Mouse (Mus musculus): ENCODE data around the gene Hoxd8. TPM values are rescaled to one million over a fixed set of nuclear protein-coding genes. Genes with fewer than 3 reads are reported as not detected.

Gene Hoxd8
- polyA plus RNA-seq, 1 experiment from 2014 or later: 0.66 TPM

DNA sequence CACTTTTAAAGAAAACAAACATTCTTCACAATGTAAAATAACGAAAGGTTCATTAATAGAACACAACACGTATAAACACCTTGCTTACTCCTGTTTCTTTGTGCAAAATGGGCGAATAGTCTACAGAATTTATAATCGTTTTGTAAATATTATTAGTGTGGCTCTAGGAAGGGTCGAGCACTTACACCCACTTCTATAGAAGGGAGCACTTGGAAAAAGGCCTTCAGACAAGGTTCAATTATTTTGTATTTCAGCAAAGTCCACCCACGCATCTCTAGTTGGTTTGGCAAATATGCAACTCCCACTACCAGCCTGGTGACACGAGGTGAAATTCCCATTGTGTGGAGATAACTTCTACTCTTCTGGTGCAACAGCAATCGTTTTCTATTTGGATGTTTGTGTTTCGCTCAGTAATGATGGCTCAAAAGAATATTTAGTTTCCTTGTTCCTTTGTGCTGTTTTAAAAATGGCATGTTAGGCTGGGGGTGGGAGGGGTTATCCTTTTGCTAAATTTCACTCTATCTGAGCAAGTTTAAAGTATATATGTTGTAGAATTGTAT, 44.1 kb downstream of the Hoxd8 start:
- H3K36me3 ChIP-seq (ENCODE audit: control insufficient read depth, insufficient read depth, low read length): no peaks in the 10 kb centered on the region
- H3K9ac ChIP-seq (ENCODE audit: low read depth, low read length): no peak overlapping the region; the same call in 1 of the 2 replicates
- no peak for ATAC-seq
- peak overlapping the region; percentile 50 for H3K4me2 ChIP-seq (ENCODE audit: low read length)
- peak overlapping the region; percentile 29 for H3K4me3 ChIP-seq (ENCODE audit: low read length)
- peaks cover 35% of the 10 kb centered on the region for H3K27me3 ChIP-seq (replicated peaks; ENCODE audit: control insufficient read depth, insufficient read depth, low read length)
- peaks cover 9% of the 10 kb centered on the region; the same call in 1 of the 2 replicates for H3K4me1 ChIP-seq (ENCODE audit: control insufficient read depth, insufficient read depth, low read depth, low read length)
- 9% methylated on average over 9 of the region's 9 CpGs for WGBS
- no peaks in the 10 kb centered on the region for H3K9me3 ChIP-seq (ENCODE audit: control insufficient read depth, low read length)
- H3K27ac ChIP-seq (ENCODE audit: low read depth, low read length): peak overlapping the region; percentile 79

DNA sequence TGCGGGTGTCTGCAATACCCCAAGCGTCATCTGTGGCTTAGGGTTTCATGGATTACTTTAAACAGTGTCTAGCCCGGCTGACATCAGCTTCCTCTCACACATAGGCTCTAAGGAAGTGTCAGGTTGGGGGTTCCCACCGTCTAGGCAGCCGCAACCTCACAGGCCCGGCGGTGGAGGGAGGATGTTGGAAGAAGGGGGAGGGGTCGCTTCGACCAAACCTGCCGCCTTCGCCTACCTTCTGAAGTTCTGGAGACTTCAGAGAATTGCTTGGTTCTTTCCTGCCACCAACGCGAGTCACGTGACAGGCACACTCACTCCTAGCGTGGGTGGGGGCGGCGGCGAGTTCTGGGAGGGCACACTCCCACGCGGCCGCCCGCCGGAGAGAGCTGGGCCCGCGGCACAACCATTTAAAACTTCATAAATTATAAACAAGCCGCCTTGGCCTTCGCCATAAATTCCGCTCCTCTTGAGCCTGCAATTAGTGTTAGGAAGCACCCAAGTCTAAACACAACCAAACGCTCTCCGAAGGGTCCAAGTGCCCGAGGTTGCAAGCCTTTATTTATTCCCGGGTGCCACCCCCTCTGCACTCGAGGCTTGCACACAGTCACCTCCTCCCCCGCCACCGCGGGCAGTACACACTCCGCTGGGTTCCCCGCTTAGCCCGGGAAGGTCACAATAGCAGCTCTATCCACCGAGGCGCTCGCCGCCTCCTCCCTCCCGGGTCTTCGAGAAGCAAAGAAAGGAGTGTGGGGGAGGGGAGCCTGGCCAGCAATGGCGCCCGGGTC, 45.1 kb downstream of the Hoxd8 start:
- H3K36me3 ChIP-seq (ENCODE audit: control insufficient read depth, insufficient read depth, low read length): no peaks in the 10 kb centered on the region
- H3K27me3 ChIP-seq (replicated peaks; ENCODE audit: control insufficient read depth, insufficient read depth, low read length): peaks cover 29% of the 10 kb centered on the region
- peak; percentile 85 for ATAC-seq
- peak overlapping the region; percentile 50 for H3K4me2 ChIP-seq (ENCODE audit: low read length)
- no peaks in the 10 kb centered on the region for H3K9me3 ChIP-seq (ENCODE audit: control insufficient read depth, low read length)
- H3K9ac ChIP-seq (ENCODE audit: low read depth, low read length): peak overlapping the region; percentile 51
- H3K4me3 ChIP-seq (ENCODE audit: low read length): peak overlapping the region; percentile 32
- H3K27ac ChIP-seq (ENCODE audit: low read depth, low read length): peak overlapping the region; percentile 76
- peaks cover 9% of the 10 kb centered on the region; the same call in 1 of the 2 replicates for H3K4me1 ChIP-seq (ENCODE audit: control insufficient read depth, insufficient read depth, low read depth, low read length)
- under 1% methylated on average over 47 of the region's 47 CpGs for WGBS

DNA sequence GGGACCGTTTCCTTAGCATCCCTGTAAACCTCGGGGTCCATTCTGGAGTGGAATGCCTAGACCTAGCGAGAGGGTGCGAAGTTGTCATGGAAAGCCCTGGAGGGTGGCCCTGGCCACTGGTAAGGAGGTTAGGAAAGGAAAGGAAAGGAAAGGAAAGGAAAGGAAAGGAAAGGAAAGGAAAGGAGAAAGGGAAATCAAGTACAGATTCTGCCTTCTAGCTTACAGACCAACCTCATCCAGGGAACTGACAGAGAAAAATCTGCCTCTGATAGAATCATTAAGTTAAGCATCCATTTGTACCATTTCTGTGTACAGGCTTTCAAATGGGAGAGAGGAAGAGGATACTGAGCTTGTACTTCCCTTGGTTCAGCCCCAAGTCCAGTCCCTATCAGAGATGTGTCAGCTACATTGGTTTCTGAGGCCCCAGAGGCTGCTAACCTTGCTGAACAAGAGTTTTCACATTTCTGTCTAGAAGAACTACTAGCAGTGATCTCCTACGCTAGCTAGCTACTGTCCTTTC, 46.4 kb downstream of the Hoxd8 start:
- no peak overlapping the region for H3K4me3 ChIP-seq (ENCODE audit: low read length)
- ATAC-seq: no peak
- no peaks in the 10 kb centered on the region for H3K36me3 ChIP-seq (ENCODE audit: control insufficient read depth, insufficient read depth, low read length)
- WGBS: 24% methylated on average over 5 of the region's 5 CpGs
- H3K4me2 ChIP-seq (ENCODE audit: low read length): peak overlapping the region; percentile 50
- H3K27me3 ChIP-seq (replicated peaks; ENCODE audit: control insufficient read depth, insufficient read depth, low read length): peaks cover 21% of the 10 kb centered on the region
- 0 out of 2 replicates have a peak overlapping the region, but pooled peaks have one; percentile 11 for H3K9ac ChIP-seq (ENCODE audit: low read depth, low read length)
- peak overlapping the region; percentile 76 for H3K27ac ChIP-seq (ENCODE audit: low read depth, low read length)
- no peaks in the 10 kb centered on the region for H3K9me3 ChIP-seq (ENCODE audit: control insufficient read depth, low read length)
- H3K4me1 ChIP-seq (ENCODE audit: control insufficient read depth, insufficient read depth, low read depth, low read length): peaks cover 9% of the 10 kb centered on the region; the same call in 1 of the 2 replicates

DNA sequence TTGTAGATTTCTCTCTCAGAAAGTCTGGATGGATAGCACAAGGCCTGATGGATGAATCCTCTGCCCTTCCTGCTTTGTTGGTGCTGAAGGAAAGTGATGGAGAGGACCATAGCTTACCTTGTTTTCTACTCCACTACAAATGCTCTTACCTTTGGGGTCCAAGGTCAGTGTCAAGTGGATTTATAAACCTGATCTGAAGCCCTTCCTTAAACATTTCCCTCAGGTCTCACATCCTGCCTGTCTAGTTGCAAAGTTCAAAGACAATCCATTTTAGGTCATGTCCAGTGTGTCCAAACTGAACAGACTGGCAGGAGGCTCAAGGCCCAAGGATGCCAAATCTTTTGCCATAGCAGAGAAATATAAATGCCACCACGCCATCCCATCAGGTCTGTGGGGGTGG, 47.4 kb downstream of the Hoxd8 start:
- H3K4me2 ChIP-seq (ENCODE audit: low read length): no peak overlapping the region
- no peak overlapping the region for H3K27ac ChIP-seq (ENCODE audit: low read depth, low read length)
- no peaks in the 10 kb centered on the region for H3K36me3 ChIP-seq (ENCODE audit: control insufficient read depth, insufficient read depth, low read length)
- H3K27me3 ChIP-seq (replicated peaks; ENCODE audit: control insufficient read depth, insufficient read depth, low read length): peaks cover 20% of the 10 kb centered on the region
- no peak for ATAC-seq
- no peak overlapping the region for H3K9ac ChIP-seq (ENCODE audit: low read depth, low read length)
- peaks cover 7% of the 10 kb centered on the region; the same call in 1 of the 2 replicates for H3K4me1 ChIP-seq (ENCODE audit: control insufficient read depth, insufficient read depth, low read depth, low read length)
- no peaks in the 10 kb centered on the region for H3K9me3 ChIP-seq (ENCODE audit: control insufficient read depth, low read length)
- H3K4me3 ChIP-seq (ENCODE audit: low read length): no peak overlapping the region
- WGBS: 75% methylated on average over 1 of the region's 1 CpGs

DNA sequence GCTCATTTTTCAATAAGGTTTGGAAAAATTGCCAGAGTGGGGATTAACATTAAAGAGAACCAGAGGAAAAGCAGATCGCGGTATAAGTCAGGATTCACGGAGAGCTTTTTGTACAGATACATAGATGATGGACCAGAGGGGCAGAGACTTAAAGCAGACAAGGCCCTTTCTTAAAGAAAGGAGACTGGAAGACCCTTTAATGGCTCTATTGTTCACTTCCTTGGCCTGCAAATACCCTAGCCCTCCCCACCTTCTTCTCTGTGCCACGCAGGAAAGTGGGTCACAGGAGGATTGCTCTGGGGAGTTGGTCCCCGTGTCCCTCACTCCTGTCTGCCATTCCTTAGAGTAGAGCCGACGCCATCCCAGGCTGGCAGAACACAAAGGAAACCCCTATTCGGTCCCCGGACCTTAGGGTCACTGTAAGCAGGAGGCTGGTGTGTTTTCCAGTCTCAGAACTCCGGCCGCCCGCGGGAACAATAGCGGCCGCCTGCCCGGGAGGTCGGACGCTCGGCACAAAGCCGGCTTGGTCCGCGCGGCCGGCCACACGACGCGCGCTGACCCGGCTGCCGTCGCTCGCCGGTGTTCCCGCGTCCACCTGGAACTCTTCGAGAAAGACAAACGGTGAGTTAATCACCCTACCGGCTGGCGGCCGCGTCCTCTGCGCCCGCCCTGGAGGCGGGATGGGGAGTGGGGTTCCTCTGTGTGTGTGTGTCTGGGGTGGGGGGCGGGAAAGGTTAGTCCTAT, 48.2 kb downstream of the Hoxd8 start:
- H3K4me1 ChIP-seq (ENCODE audit: control insufficient read depth, insufficient read depth, low read depth, low read length): peaks cover 7% of the 10 kb centered on the region; the same call in 1 of the 2 replicates
- peak overlapping the region; percentile 64 for H3K4me2 ChIP-seq (ENCODE audit: low read length)
- H3K27me3 ChIP-seq (replicated peaks; ENCODE audit: control insufficient read depth, insufficient read depth, low read length): peaks cover 17% of the 10 kb centered on the region
- 0 out of 2 replicates have a peak, but pooled peaks have one; percentile 19 for ATAC-seq
- H3K27ac ChIP-seq (ENCODE audit: low read depth, low read length): peak overlapping the region; percentile 10
- H3K9me3 ChIP-seq (ENCODE audit: control insufficient read depth, low read length): no peaks in the 10 kb centered on the region
- peak overlapping the region; percentile 36 for H3K4me3 ChIP-seq (ENCODE audit: low read length)
- 1% methylated on average over 38 of the region's 45 CpGs for WGBS
- peak overlapping the region; percentile 53 for H3K9ac ChIP-seq (ENCODE audit: low read depth, low read length)
- no peaks in the 10 kb centered on the region for H3K36me3 ChIP-seq (ENCODE audit: control insufficient read depth, insufficient read depth, low read length)

DNA sequence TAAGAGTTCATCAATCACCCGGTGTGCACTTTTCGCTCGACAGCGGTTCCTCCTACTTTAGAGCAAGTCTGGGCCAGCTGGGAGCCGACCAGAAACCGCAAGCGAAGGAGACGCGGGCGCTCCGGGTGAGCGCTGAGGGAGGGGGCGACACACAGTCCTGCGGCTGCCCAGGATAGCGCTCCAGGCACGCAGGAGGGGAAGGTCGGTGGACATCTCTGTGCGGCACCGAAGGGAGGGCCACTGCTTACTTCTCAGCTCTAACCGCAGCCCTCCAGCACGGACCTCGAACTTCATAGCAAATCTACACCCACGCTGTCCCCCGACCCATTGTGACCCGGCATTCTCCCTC, 48.7 kb downstream of the Hoxd8 start:
- 0 out of 2 replicates have a peak, but pooled peaks have one; percentile 15 for ATAC-seq
- peak overlapping the region; percentile 36 for H3K4me3 ChIP-seq (ENCODE audit: low read length)
- no peaks in the 10 kb centered on the region for H3K9me3 ChIP-seq (ENCODE audit: control insufficient read depth, low read length)
- WGBS: 2% methylated on average over 23 of the region's 25 CpGs
- H3K4me1 ChIP-seq (ENCODE audit: control insufficient read depth, insufficient read depth, low read depth, low read length): peaks cover 7% of the 10 kb centered on the region; the same call in 1 of the 2 replicates
- peaks cover 17% of the 10 kb centered on the region for H3K27me3 ChIP-seq (replicated peaks; ENCODE audit: control insufficient read depth, insufficient read depth, low read length)
- H3K9ac ChIP-seq (ENCODE audit: low read depth, low read length): peak overlapping the region; percentile 53; the same call in 1 of the 2 replicates
- H3K4me2 ChIP-seq (ENCODE audit: low read length): peak overlapping the region; percentile 64
- no peaks in the 10 kb centered on the region for H3K36me3 ChIP-seq (ENCODE audit: control insufficient read depth, insufficient read depth, low read length)
- peak overlapping the region; percentile 10; the same call in 1 of the 2 replicates for H3K27ac ChIP-seq (ENCODE audit: low read depth, low read length)

DNA sequence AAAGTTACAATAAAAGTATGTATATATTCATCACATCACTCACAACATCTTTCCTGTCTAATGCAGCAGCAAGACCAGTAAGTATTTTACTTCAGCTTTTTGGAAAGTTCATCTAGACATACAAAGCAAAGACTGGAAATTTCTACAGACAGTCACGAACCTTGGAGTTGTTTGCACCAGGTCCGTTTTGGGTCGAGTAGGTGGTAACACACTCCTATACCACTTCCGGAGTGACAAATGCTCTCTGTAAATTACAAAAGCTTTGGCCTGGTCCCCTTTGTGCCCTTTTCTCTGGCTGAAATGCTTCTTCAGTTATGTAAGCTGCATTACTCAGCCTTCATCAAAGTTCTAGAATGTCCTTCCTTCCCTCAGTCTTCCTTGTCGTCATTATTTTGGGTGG, 49.3 kb downstream of the Hoxd8 start:
- no peak overlapping the region for H3K4me2 ChIP-seq (ENCODE audit: low read length)

More for the DNA sequence above, 49.3 kb downstream of the Hoxd8 start:
- Histone ChIP-seq H3K36me3 (ENCODE audit: control insufficient read depth, insufficient read depth, low read length) (no peaks in the 10 kb centered on the region), H3K4me3 (ENCODE audit: low read length) (no peak overlapping the region), H3K4me1 (ENCODE audit: control insufficient read depth, insufficient read depth, low read depth, low read length) (peaks cover 7% of the 10 kb centered on the region; the same call in 1 of the 2 replicates), H3K9ac (ENCODE audit: low read depth, low read length) (no peak overlapping the region), H3K27ac (ENCODE audit: low read depth, low read length) (no peak overlapping the region), H3K9me3 (ENCODE audit: control insufficient read depth, low read length) (no peaks in the 10 kb centered on the region), H3K27me3 (replicated peaks; ENCODE audit: control insufficient read depth, insufficient read depth, low read length) (peaks cover 20% of the 10 kb centered on the region)
- 30% methylated on average over 5 of the region's 5 CpGs for WGBS
- no peak for ATAC-seq
